Mouse (Mus musculus) brain, embryonic 18.5 days (tissue): ENCODE measurements at regions not wholly inside any gene's neighbourhood (a gene's known extent, or its start where the extent isn't known, plus 50 kb on each side); places are given as distances from the start of the nearest gene placed in this dataset.

Experiments
- DNase-seq: peaks from one replicate; pipeline ENCODE4 v3.0.0-alpha.2; 2012; ENCODE audit warnings: low read depth, low spot score

DNA sequence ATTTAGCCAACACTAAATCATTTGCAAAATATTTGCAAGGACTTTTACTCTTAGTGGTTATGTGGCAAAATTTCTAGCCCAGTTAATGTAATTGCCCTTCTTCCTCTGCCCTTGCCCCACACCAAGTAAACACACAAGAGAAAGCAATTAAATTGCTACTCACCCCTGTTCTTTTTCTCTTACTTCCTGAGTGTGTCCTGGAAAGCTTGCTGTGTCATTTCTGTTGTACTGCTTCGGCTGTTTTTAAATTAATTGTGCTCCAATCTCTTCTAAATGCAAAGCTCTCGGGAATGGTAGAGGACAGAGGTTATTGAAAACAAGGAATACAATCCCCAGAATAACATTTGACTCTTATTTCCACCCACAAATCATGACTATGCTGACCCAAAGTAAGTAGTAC lies 647.4 kb upstream of the Cited2 start:
- no peak for DNase-seq

DNA sequence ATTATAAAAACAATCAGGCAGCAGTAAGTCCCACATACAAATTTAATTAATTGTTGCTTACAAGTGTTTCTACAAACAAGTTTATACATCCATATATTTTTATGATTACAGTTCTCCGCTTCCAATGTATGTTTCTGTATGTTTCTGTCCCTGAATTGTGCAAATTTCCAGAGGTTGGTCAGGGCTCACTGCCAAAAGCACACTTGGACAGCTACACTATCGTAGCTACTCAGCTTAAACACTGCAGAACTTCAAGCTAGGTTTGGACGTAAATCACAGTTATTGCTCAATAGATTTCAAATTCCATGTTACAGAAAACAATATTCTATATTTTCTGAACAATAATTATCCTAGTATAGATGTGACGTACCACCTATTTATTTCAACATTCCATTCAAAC lies 646.8 kb upstream of the Cited2 start:
- DNase-seq, result no peak

DNA sequence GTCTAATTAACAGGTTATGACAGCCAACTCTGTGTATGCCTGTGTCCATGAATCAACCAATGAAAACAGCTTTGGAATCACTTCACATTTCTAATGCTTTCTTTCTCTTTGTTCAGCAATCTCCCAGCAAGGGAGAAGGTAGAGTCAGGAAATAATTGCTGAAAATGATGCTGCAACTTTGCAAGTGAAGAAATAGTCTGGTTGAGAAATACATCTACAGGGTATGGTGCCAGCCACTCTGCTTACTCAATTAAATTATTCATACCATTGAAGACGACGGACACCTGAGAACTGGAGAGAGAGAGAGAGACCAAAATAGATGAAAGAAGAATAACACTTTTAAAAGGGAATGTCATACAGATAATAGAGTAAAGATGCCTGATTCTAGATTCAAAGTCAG lies 645.4 kb upstream of the Cited2 start:
- DNase-seq, result no peak

GRCm38 (mm10) chr10:17080818-17081217 lies 642.2 kb upstream of the Cited2 start:
- DNase-seq, result no peak

- no peak for DNase-seq
These were observed 640.1 kb upstream of the Cited2 start for GRCm38 (mm10) chr10:17082926-17083325.

- no peak for DNase-seq
These were observed 621.0 kb upstream of the Cited2 start for GRCm38 (mm10) chr10:17102065-17102464.

DNA sequence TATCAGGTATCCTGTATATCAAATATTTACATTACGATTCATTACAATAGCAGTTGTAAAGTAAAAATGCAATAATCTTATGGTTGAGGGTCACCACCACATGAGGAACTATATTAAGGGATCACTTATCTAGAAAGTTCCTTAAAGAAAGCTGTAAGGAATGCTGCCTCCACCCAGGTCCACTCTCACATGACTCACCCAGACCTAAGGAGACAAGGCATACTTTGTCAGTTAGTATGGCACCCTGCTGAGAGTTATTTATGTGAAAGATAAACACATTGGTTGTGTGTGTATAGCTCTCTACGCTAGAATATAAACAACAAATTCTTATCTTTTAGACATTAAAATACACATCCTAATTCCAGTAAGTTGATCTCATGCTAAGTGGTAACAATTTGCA lies 619.6 kb upstream of the Cited2 start:
- DNase-seq, result no peak

GRCm38 (mm10) chr10:17106831-17107230 lies 616.2 kb upstream of the Cited2 start:
- no peak for DNase-seq

DNA sequence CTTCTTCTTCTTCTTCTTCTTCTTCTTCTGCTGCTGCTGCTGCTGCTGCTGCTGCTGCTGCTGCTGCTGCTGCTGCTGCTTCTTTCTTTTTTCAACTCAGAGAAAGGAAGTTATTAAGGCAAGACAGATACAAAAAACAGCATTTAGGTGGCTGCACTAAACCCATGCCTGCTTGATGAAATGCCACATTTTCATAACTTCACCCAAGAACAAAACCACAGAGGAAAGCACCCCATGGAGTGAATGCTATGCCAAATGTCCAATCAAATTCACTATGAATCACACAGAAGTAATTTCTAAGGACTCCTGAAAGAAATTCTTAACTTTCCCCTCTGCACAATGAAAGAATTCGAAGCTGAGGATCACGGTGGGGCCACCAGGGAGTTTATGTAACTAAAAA lies 611.9 kb upstream of the Cited2 start:
- DNase-seq, result no peak

DNA sequence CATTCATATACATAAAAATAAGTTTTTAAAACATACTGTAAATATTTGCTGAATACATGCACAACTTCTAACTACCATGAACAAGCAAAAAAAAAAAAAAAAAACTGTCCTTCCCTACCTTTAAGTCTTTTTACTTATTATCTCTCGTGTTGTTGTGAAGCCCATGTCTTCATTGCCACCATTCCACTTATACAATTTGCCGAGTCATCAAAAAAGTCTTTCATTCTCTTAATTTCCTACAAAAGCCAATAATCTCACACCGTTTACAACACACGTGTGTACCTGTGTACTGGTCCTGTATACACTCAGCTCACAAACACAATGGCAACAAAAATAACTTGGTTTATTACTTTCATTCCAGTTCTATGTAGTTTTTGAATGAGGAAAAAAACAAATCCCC lies 608.2 kb upstream of the Cited2 start:
- DNase-seq, result no peak

DNA sequence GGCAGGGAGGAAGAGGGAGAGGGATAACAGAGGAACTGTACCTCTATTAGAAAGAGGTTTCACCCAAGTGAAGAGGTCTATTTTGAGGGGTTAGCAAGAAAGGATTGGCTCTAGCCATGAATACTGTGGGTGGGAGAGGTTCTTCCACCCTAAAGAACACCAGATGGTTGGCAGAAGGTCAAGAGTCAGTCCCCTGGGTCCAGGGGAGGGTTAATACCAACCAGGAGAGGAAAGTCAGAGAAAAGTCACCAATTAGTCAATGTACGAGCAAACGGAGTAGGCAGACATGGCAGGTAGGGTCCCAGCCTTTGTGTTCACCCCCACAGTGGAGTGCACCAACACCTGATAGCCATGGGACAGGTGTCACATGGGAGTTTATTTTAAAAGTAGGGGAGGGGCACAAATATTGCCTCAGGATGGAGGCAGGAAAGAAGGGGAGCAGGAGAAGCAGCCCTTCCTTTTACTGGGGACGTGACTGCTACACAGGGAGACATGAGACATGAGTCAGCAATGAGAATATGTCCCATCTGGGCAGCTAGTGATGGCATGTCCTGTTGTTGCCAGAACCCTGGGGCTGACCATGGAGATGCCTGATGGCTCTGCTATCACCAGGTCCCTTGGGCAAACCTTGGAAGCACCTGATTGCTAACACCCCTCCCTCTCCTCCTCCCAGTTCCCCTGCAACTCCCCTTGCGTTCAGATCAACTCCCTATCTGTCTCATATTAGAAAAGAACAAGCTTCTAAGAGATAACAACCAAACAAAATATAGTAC lies 593.4 kb upstream of the Cited2 start:
- DNase-seq, result no peak

GRCm38 (mm10) chr10:17130661-17131060 lies 592.4 kb upstream of the Cited2 start:
- DNase-seq, result no peak

DNA sequence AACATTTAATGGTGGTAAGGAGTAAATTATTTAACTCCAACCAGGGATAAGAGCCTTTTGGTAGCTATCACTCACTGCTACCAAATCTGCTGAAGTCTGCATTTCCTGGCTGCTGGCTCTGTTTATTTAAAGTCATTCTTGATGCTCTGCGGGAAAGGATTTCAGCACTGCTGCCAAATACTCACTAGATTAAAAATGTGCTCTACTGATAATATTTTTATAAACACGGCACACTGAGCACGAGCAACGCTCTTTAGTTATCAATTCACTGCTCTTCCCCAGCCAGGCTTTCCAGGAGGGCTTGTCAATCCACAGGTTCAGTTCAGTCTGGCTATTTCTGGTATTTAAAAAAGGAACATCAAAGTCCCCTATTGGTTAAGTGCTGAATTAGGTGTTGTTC lies 591.3 kb upstream of the Cited2 start:
- DNase-seq, result no peak

DNA sequence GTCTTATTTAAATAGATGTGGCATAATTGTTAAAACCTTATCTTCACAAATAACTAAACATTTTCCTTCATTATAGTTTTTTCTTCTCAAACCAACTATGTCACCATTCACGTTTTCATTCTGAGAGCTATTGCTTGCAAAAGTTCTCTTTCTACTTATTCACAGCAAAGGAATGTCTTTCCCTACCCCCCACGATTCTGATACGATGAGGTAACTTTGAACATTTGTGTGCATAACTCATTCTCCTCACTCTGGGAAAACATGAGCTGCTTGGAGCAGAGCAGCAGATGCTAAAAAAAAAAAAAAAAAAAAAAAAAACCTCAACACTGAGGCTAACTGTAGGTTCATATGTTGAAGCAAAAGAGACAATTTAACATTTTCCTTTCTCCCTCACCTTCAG lies 547.6 kb upstream of the Cited2 start:
- no peak for DNase-seq

DNA sequence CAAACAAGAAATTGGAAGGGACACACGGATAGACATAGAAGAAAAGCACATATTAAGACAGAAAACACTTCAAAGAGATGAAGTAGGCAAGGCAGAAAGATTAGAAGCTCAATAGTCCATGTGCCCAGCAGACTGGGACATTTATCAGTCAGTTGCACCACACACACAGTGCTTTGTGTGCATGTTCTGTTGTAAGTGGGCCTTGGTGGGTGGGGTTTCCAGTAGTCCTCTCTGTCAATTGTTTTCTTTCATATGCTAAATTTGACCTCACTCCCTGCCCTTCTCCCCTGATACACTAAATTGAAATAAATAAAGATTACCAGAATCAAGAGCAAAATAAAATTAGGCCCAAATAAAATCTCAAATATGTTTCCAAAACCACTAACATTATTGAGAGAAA lies 546.0 kb upstream of the Cited2 start:
- DNase-seq, result no peak

DNA sequence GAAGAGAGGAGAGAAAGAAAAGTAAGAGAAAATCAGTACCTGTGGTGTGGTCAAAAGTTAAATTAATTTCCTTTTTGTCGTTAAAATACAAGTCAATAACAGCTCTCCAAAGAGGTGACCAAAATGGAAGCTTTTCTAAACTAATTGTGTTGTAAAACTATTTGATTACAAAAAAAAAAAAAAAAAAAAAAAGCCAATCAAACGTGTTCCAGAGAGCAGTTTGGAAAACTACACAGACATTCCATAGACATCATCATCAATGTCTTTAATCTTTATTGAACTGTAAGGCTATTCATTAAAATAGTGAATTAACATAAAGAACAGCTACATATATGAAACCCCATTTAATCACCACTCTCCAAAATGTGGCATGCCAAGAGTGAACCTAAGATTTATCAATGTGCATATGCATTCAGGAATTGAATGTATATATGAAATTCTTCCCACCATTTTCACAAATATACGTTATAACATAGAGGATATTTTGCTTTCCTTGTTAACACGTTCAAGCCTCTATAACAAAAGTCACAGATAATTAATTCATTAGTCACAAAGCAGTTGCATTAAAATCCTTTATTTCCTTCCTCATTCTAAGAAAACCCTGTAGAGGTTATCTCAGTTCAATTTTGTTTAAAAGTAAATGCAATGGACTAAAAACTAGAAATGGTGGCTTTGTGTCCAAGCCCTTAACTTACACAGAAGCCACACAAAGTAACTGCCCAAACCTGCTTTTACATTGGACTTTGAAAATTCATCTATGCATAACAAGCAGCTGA lies 545.3 kb upstream of the Cited2 start:
- DNase-seq, result no peak

DNA sequence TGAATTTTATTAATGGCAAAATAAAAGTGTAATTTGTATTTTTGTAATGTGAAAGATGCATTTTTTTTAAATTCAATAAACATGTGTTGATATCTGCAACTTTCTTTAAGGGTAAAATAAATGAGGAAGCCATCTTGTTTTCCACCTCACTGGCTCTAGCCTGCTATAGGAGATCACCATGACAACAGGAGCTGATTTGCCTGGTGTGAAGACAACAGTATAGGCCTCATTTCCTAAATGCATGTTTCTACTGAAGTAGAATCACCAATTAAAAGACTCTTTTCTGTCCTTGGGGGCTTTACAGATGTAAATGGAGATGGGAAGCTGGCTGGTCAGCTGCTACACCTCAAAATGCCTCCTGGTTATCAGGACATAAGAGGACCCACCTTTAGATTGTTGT lies 544.4 kb upstream of the Cited2 start:
- DNase-seq, result no peak

- DNase-seq, result no peak
These were observed 538.6 kb upstream of the Cited2 start for GRCm38 (mm10) chr10:17184418-17184817.

GRCm38 (mm10) chr10:17196205-17196604 lies 526.8 kb upstream of the Cited2 start:
- no peak for DNase-seq

DNA sequence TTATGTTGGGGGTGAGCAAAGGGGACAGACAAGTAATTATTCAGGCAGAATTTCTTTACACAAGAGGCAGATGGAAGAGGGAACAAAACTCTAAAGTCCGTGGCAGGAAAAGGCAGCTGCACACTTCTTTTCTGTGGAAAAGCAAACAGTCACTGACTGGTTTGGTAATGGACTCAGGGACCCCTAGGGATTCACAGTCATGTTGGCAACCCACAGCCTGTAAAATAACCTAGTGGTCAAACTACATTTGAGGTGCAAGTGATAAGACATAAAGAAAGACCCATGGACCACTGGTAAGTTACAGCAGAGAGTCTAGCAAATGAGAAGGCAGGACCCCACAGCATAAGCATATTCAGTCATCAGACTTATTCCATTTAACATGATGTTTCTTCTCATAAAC lies 526.4 kb upstream of the Cited2 start:
- no peak for DNase-seq

DNA sequence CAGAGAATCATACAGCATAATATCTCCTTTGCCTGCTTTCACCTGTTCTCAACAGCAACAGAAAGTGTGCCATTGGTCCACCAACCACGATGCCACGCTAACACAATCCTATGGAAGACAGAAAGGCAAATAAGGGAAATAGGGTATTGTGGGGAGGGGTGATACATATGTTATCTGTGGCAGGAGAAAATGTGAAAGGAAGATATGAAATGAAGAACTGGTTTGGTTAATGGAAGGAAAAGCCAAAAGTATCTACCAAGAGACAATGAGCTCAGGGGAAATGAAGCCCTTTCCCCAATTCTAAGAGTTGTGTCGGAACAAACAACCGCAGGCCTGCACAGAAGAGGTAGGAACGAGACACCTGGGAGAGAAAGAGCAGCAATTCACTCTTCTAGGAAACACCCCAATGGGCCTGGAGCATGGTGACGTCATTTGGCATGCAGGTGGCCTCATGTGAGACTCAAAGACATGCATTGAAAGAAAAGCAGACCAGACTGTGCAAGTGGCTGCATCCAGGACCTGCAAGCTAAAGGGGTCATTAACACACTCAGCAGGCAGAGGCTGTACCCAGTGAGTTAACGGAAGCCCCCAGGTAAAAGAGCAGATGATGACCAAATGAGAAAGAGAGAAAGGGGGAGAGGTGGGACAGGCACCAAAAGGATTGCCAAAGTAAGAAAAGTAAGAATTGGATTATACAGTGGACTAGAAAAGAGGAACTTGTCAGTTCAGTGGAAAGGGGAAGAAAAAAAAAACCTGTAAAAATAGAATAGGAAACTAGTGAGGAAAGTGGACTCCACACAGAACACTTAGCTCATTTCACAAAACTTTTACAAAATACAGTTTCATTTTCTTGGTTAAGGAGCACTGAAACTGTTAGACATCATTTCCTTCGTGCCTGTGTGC lies 522.2 kb upstream of the Cited2 start:
- DNase-seq, result no peak

- DNase-seq, result no peak
These were observed 521.6 kb upstream of the Cited2 start for GRCm38 (mm10) chr10:17201427-17201745.
